Mouse (Mus musculus) embryo, embryonic 9.5 days (tissue): ENCODE results near the gene Grin3b.

Source experiments
- DNase-seq: peaks from one replicate; pipeline ENCODE4 v3.0.0-alpha.2; 2017; ENCODE audit errors: extremely low spot score

The Grin3b gene

DNA sequence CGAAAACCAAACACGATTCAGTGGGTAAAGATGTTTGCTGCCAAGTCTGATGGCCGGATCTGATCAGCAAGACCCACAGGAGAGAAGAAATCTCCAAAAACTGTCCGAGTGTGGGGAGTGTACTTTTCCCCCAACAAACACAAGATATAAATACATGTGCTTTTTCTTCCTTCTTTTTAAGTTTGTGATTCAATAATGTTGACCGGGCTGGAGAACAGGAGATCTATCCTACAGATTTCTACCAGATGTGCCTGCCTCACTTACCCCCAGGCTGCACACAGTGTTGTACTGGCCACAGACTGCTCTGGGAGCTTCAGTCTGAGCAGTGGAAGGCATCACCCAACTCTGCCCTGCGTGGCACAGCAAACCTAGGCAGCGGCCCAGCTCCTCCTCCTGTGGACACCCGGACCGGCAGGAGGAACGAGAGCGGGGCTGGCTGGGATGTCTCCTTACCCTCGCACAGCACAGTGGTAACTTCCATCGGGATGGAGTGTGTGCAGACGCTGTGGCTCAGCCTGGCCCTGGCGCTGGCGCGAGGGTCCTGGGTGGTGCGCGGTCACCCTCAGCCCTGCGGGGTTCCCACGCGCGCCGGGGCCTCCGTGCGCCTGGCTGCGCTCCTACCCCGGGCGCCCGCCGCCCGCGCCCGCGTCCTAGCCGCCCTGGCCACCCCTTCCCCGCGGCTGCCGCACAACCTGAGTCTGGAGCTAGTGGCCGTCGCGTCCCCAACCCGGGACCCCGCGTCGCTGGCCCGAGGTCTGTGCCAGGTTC lies at the start of gene Grin3b:
Gene Grin3b, plus strand, starts transcription at position 301 of the 768 bp plus-strand sequence.
- no peak for DNase-seq

DNA sequence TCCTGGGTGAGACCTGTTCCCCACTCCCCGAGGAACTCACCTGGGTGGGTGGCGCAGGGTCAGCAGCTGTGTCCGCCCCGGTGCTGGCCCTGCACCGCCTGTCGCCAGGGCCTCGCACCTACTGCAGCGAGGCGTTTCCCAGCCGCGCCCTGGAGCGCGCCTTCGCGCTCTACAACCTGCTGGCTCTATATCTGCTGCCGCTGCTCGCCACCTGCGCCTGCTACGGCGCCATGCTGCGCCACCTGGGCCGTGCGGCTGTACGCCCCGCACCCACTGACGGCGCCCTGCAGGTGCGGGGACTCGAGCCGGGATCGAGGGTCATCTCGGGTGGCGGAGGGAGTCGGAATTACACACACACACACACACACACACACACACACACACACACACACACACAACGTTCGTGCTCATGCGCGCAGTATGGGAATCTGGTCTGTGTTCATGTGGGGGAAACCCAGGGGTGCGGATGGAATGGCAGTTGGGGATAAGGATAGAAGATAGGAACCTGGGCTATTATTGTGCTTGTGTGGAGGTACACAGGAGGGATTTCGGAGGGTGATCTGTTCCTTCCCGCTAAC lies 49.5 kb upstream of the Grin3b start, which contains the start of gene R3hdm4:
Gene R3hdm4, minus strand, starts transcription at position 251 of the 578 bp plus-strand sequence.
- no peak for DNase-seq

DNA sequence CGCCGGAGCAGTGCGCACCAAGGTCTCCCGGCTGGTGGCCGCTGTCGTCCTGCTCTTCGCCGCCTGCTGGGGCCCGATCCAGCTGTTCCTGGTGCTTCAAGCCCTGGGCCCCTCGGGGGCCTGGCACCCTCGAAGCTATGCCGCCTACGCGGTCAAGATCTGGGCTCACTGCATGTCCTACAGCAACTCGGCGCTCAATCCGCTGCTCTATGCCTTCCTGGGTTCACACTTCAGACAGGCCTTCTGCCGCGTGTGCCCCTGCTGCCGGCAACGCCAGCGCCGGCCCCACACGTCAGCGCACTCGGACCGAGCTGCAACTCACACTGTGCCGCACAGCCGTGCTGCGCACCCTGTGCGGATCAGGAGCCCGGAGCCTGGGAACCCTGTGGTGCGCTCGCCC lies 48.9 kb upstream of the Grin3b start:
- DNase-seq = no peak

DNA sequence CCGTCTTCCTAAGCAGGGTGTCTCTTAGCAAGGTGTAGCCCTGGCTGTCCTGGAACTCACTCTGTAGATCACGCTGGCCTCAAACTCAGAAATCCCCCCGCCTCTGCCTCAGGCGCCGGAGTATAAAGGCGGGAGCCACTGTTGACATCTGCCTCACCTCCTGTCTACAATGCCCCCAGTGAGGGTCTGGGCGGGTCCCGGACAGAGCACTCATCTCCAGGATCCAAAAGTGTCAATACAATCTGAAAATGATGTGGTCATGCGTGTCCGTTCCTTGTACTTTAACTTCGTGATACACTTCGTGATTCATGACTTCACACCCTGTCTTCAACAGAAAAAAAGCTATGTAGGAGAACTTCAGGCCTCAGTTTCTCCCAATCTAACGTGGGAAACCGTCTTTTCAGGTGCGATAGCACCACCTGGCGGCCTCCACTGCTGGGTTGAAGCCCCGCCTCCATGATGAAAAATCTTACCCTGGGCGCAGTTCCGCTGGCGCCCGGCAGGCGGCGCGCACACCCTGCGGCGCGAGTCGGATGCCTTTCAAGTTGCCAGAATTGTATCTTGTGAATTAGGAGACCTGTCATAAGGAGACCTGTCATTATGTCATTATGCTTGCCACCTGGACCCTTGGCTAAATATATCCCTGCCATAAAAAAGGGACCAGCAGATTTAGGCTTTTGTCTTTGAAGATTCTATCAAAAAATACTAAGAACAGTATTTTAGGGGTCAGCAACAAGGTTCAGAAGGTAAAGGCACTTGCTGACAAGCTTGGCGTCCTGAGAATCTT lies 45.3 kb upstream of the Grin3b start:
- peak; percentile 93 for DNase-seq

DNA sequence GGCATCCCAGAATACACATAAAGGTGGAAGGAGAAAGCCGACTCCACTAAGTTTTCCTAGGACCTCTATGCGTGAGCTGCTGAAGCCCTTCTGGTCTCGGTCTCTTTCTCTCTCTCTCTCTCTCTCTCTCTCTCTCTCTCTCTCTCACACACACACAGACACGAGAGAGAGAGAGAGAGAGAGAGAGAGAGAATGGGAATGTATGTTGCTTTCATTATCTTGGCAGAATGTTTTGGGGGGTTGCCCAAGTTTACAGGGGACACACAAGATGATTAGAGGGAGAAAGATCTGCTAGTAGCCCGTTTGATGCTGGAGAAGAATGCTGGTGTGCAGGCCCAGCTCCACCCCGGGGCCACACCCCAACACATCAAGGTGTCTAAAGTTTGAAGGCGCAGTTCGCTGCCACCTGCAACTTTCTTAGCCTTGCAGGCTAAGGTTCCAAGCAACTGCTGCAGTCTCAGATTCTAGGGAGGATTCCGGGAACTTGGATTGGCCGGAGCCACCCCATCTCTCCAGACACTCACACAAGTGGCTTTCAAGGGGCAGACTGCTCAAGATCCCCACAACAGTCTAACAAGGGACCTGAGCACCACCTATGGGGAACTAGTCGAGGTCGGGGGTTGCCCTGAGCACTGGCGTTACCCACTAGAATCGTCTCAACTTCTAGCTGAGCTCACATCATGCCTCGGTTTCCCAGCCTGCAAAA lies 44.6 kb upstream of the Grin3b start:
- no peak for DNase-seq

DNA sequence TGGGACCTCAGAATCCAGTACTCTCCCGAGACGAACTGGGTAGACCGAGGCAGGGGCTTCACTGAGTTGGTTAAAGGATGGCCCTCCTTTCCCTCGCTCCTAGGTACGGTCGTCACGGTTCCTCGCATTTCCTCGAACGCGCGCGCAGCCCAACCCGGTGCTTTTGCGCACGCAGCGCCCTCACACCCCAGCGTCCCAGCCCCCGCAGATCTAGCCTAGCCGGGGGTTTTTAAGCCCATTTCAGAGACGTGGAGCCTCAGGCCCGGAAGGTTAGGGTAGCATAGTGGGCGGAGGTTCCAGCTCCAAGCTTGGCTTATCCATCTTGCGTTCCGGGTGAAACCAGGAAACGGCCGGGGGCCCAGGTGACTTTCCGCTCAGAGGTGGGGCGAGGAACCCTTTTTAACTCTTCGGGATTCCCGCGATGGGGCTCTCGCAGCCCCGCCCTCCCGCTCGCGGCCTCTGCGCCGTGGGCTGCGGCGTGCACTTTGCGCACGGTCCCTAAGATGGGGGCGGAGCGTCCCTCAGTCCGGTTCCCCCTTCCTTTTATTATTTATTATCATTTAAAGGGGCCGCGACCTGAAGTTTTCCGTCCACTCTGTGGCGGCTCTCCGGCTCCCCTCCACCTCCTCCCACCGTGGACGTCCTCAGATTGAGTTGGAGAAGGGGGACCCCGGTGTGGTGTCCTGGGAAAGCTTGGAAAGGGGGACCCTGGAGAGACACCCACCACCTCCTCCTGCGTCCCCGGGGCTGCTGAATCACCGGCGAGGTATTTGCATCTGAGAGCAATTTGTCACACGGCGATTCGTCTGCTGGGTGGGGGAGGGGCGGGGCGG lies 43.8 kb upstream of the Grin3b start, which contains the start of gene Arid3a:
Gene Arid3a, plus strand, starts transcription at position 553 of the 833 bp plus-strand sequence.
- peak; percentile 94 for DNase-seq

DNA sequence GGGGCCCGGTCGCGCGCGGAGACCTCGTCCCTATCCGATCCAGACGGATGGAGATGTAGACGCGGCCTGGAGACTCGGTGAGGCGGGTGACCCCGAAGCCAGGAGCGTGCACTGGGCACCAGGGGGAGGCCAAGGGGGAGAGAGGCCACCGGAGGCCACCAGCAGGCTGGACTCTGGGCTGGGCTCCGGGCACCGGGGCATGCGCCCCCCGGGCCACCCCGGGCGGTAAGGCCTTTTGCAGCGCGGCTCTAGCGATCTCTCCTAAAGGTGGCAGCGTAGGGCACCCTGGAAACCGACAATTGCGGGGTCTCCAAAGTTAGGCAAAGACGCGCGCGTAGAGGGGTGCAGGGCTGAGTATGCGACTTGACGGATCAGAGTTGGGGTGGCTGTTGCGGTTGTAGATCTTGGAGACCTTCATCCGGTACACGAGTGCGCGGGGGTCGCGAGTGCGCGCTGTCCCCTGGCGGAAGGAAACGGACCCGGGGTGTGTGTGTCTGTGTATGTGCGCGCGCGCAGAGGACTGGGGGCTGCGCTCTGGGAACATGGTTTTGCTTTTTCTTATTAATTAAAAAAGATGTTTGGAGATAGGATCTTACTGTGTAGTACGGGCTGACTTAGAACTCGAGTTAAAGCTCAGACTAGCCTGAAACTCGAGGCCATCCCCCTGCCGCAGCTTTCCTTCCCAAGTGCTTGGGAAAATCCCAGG lies 43.0 kb upstream of the Grin3b start:
- no peak for DNase-seq

DNA sequence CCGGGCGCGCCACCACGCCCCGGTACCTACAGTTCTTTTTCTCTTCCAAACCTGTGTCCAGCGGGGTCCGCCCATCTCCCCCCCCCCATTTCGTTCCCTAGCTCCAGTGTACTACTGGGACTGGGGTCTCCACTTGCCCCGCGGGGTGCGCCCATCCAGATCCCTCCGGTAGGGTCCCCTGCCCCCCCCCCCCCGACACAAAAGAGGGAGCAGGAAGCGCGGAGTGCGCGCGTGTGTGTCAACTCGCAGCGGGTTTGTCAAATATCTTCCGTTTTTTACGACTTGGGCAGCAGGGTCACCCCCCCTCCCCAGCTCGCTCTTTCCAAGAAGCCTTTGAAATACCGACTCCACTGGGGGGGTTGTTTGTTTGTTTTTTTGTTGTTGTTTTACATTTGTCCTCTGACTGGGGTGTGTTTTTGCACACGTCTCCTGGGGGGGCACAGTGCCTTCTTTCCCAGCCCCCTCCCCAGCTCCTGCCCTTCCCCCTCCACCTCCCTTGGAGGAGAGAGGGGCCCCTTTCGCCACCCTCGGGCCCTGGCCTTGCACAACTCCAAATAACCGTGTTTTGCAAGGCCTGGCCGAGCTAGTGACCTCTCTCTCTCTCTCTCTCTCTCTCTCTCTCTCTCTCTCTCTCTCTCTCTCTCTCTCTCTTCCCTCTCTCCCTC lies 42.4 kb upstream of the Grin3b start:
- peak; percentile 70 for DNase-seq

DNA sequence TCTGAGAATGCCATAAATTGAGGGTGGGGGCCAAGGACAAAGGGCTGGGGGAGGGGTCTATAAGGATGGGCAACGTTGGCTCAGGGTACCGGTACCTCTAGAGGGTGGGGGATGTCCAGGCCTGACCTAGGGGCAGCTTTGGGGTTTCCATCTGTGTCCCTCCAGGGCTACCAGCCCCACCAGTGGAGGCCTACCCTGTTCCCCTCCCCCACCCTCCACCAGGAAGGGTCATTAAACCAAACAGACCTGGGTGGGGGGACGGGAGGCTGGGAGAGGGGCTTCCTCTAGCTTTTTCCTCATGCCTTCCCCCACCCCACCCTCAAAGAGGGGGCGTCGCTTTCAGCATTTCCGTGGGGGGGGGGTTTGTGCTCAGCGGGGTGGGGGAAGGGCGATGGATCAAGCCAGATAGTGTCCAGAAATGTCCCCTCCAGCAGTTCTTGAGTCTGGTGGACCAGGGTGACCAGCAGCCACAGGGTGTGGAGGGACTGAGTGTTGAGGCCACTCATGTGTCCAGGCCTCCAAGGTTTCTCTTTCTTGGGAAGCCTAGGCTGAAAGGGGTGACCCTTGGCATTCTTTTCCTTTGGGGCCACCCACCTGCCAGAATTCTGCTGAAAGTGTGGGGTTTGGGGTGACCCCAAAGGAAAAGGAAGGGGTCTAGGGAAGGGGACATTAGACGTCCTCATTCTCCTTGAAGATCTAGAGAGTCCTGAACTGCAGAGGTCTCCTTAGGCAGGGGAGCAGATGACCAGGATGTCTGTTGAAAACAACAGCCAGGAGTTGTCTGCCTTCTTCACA lies 41.4 kb upstream of the Grin3b start:
- no peak for DNase-seq

DNA sequence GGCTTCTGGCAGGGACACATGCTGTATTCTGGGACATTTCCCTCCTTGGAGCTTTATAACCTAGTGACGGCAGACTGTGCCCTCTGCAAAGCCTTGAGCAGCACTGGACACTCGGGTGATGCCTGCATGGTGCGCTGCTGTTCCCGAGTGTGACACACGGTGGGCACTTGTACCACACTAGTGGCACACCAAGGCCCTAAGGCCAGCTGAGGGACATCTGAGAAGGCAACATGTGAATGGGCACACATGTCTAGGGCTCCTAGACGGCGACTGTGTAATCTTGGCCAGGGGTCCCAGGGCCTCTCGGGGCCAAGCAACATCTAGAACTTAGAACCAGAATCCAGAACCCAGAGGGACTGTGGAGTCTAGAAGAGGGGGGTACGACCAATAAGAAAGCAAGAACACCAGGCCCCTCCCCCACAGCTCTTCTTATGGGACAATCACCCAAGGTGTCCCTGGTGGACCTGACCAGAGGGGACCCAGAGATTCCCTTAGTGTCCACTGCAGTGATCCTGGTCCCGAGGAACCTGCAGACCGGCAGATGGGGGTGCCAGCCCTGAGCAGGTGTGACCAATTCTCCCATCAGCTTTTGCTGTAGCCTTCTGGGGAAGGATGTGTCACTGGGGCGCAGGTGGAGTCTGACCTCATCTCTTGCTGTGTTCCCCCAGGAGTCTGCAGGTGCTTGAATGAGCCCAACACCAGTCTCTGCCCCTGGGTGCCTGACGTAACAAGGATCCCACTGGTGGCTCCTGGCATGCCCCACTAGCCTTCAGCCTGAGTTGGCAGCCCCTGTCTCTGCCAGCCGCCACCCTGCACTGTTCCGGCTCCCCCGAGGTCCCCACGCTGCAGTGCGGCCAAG lies 40.3 kb upstream of the Grin3b start:
- no peak for DNase-seq

DNA sequence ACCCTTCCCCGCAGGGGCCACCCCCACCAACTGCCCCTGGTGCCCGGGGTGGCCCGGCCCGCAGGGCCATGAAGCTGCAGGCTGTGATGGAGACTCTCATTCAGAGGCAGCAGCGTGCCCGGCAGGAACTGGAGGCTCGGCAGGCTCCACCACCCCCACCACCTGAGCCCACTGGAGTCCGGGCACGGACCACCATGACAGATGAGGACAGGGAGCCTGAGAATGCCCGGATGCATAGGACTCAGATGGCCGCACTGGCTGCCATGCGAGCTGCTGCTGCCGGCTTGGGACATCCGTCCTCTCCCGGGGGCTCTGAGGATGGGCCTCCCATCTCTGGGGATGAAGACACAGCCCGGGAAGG lies 39.7 kb upstream of the Grin3b start:
- DNase-seq = no peak

DNA sequence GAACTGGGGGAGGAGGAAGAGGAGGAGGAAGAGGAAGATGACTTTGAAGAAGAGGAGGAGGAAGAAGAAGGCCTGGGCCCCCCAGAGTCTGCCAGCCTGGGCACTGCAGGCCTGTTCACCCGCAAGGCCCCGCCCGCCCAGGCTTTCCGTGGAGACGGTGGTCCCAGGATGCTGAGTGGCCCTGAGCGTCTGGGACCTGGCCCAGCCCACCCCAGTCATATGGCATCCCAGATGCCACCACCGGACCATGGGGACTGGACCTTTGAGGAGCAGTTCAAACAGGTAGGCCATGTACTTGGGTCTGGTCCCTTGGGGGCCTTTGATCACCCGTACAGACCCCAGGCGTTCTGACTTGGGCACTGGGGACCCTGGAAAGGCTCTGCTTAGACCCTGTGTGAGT lies 38.7 kb upstream of the Grin3b start:
- no peak for DNase-seq

DNA sequence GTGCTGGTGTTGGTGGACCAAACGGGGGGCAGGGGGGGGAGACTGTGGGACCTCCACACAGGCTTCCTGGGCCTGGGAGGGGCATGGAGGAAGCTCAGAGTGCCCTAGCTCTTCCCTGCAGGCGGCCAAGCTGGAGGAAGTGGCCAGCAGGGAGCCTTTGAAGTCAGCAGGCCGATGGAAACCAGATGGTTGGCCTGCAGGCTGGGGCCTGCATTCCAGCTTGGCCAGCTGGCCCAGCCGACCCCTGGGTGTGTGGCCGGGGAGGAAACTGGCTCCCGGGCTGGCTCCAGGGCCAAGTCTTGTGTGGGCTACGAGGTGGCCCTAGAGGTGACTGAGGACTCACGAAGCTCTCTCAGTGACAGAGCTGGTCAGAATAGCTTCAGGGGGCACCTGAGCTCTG lies 37.8 kb upstream of the Grin3b start:
- peak; percentile 74 for DNase-seq

DNA sequence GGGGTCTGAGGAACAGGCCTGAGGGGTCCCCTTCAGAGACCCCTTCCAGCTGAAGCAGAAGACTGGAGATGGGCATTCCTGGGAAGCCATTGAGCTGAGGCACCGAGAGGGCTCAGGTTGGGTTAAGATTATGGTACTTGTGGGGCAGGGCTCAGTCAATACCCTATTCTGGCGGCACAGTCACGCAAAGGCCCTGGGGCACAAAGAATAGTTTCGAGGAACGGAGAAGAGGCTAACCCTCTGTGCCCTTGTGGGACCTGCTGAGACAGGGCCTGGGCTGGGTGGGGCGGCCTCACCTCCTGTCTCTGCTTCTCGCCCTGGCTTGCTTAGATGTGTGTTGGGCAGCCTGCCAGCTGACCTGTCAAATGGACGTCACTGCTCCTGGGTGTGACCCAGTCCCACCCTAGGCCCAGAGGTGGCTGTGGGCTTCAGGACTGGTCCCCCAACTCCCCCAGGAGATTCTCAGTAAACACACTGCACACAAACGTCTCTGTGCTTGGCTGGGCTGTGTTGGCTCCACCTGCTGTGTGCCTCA lies 37.3 kb upstream of the Grin3b start:
- no peak for DNase-seq

DNA sequence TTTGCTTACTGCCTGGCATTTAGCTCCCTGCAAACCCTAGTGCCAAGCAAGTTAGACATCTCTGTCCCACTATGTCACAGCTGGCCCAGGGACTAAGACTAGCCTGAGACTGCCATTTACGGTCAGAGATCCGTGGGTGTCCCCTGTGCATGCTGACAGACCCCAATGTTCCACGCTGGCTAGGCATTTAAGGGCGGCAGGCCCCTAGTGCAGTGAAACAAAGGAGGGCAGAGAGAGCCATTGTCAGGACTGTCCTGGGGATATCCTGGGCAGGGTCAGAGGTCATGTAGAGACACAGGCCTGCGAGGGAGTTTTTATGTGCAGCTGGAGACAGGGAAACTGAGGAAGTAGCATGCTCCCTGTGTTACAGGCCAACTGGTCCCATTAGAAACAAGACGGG lies 36.7 kb upstream of the Grin3b start:
- no peak for DNase-seq

DNA sequence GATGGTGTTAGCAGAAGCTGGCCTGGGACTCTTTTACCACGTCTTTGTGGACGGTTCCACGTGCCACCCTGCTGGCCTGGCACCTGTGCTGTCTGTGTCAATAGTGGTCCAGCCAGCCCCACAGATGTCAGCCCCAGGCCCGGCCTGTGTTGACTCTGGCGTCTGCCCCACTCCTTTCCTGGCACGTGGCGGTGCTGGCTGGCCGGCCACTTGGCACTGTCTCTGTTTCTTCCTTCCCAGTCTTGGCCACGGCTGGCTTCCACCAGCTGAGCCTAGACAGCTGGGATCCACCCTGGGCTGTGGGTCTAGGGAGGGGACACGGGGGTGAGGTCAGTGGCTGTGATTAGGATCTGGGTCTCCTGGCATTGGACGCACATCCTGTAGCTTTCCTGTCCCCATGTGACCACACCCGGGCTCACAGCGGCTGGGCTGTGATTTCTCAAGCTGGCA lies 36.2 kb upstream of the Grin3b start:
- no peak for DNase-seq

DNA sequence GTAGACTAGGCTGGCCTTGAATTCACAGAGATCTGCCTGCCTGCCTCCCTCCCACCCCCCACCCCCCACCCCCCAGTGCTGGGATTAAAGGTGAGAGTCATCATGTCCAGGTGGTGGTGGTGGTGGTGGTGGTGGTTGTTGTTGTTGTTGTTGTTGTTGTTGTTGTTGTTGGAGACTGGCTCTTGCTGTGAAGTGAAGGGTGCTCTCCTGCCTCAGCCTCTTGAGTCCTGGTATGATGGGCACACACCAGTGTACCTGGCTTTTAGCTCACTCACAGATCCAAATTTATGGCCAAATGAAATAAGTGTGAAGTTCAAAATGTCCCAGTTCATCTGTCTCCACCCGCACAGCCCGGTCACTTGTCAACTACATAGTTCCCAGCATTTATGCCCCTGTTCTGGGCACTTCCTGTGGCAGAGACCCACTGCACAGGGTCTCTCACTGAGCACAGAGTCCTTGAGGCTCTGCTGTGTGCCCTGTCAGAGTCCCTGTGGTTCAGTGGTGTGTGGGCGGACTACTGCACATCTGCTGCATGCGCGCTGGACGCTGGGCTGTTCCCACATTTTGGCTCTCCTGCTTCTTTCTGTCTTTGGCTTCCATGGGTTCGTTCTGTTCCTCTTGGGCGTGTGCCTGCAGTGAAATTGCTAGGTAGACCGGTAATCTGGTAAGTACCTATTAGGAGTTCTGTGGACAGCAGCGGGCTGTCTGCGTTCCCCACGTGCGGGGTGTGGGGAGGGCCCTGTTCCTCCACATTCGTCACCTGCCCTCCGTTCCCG lies 35.5 kb upstream of the Grin3b start:
- DNase-seq = no peak
